Mouse (Mus musculus) neural tube, embryonic 10.5 days (tissue): ENCODE data around the gene Itgb8.

Source experiments
- DNase-seq: peaks from one replicate; pipeline ENCODE4 v3.0.0-alpha.2; 2017; ENCODE audit warnings: low spot score; ENCODE audit errors: extremely low spot score

Itgb8 gene

DNA sequence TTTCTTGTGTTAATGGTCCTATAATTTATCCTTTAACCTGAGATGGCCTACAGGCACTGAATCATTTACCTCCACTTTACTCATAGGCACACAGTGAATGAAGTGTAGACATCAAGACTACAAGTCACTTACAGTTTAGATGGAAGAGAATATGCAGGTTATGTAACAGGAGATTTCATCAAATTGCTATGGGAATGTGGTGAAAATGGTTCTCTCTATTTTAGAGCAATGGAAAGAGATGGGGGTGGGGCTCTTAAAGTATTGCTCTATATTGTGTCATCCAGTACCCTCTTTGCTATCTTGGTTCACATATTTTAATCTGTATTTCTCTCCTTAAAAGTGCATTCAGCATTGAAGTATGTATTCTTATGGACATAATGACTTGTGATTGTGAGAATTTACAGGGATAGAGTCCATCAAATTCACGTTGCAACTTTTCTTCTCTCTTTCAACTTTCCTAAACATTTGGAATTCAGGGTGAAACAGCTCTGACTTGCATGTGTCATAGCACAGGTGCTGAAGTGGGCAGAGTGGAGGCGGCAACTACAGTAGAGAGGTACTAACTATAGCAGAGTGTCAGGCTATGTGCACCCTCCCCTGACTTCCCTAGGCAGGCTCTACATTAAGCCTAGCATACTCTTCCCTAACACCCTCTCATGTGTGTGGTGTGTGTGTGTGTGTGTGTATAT is 29.1 kb downstream of the Itgb8 start:
- DNase-seq, result no peak

GRCm38 (mm10) chr12:119207464-119207801 is 31.2 kb downstream of the Itgb8 start:
- DNase-seq, result no peak

GRCm38 (mm10) chr12:119206711-119207463 is 31.7 kb downstream of the Itgb8 start:
- DNase-seq, result no peak

DNA sequence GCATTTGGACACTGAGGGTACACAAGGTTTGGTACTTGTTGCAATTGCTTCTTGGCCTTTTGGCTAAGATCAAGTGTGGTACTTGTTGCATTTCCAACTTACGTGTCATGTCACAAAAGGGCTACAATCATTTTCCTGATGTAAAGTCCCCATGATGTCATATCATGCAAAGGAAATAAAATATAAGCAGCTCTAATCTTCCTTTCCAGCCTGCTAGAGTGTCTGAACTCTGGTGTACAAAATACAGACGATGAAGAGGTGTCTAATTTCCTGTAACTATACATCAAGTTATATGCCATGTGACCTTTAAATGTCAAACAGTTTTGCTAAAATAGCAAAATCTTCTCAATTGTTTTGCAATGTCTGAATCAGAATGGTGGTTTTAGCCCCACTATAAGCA is 34.2 kb downstream of the Itgb8 start:
- DNase-seq, result no peak

GRCm38 (mm10) chr12:119202766-119203165 is 35.8 kb downstream of the Itgb8 start:
- DNase-seq, result no peak

DNA sequence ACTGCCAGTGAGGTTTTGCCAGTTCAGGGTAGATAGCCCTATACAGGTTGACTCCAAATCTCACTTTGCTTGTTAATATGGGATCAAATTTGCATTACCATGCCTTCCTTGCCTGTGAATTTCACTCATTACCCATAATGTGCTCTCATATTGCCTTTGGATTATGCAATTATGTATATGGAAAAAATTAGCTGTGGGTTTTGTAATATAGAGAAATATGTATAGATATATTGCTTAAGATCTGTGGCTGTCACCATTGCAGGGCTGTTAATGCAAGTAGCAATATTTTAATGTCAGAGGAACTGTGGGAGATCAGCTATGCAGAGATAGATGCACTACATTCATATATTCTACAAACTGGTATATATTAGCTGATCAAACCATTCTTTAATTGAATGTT is 43.5 kb downstream of the Itgb8 start:
- DNase-seq, result no peak

DNA sequence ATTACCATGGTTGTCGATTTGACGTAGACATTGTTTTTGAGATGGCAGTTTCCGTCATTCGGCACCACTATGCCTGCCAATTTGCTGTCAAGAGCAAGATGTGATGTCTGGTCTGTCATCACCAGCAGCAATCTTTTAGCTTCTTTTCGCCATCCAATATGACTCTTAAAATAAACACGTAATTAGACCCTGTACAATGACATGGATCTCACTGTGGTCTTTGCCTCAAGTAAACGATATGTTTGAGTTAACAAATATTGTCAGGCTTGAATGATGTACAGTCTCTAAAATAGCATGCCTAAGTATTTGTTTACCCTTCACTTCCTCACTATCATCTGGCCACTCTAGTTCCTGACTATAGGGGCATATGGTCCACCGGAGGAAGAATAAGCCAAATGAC is 48.8 kb downstream of the Itgb8 start:
- no peak for DNase-seq

DNA sequence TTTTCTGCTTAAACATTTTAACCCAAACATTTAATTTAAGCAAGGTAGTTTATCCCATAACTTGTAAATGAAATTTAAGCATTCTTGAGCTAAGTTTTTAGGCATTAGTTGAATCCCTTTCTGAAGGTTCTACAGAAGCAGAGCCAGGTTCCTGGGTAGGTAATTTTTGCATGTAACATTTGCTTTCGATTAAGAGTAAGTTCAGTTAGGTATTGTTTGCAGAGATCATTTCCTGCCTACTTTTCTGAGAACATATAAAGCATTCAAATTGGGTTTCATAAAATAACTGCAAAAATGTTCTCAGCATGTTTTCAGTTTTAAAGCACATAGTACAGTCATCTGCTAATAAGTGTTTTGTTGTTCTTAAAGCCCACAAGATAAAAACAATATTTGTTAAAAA is 53.2 kb downstream of the Itgb8 start:
- no peak for DNase-seq

DNA sequence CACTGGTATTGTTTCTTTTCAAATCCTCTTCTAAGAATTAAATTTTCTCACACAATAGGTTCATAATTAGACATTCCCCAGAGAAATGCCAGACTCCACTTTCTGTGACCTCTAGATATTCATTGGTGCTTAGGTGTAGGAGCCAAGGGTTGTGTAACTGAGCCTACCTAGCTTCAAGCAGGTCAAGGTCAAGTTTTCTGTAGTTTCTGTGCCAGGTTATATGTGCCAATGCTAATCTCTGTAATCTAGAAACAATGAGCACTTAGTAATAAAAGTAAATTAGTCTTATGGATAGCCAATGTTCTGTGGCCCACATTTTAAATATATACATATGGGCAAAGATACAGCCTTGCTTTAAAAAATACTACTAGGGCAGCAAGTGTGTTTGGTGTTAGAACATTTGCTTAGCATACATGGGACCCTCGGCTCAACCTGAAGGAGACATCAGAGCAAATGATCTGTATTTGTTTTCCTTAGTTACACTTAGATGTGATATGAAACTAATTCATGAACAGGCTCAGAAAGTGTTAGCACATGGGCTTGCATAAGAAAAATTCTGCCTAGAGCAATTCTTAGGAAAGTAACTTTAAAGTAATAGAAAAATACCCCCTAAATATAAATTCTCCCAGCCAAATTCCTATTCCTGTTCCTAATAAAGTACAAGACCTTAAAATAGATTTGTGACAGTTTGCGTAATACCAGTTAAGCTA is 56.2 kb downstream of the Itgb8 start:
- DNase-seq, result no peak

DNA sequence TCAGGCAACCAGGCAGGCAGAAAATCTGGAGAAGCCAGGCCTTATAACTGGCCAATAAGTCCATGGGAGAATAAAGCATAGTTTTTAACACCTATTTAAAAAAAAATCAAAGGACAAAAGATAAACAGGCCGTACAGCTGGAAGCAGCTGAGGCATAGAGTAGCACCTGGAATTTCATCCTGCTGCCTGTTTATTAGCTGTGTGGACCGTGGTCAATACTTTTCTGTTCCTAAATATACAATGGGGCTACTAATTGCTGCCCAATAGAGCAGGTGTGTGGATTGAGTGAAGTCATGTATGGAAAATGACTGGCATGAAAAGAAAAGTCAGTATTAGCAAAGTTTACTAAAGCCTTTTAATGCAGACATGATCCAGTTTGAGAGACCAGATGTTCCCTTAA is 62.6 kb downstream of the Itgb8 start:
- DNase-seq, result no peak

DNA sequence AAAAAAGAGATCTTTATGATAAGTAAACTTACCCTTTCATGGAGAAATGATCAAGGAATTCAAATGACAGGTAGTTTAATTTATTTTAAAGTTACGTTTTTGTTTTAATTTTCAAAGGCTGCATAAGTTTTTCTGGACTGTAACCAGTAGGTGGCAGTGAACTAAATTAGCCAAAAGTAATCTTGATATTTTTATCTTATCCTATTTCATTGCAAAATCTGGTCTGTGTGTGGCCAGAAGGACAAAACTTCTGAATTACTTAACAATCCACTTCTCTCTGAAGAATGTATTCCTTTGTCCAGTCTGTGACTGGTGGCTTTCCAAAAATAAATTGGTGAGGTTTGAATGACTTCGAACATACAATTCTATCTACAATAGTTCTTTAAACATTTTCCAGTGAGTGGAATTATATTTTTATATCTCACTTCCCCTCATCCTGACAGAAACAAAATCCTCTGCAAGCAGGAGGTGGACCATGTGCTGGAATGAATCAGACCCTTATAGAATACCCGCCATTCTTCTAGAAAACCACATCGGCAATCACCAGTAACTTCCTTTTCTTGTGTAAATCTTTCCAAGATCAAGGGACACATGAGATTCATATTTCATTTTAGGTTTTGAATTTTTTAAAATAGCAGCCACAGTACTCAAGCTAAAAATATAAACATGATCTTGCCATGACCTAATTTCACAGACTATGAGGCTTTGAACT is 68.6 kb downstream of the Itgb8 start:
- DNase-seq, result no peak

GRCm38 (mm10) chr12:119169143-119169542 is 69.5 kb downstream of the Itgb8 start:
- no peak for DNase-seq

DNA sequence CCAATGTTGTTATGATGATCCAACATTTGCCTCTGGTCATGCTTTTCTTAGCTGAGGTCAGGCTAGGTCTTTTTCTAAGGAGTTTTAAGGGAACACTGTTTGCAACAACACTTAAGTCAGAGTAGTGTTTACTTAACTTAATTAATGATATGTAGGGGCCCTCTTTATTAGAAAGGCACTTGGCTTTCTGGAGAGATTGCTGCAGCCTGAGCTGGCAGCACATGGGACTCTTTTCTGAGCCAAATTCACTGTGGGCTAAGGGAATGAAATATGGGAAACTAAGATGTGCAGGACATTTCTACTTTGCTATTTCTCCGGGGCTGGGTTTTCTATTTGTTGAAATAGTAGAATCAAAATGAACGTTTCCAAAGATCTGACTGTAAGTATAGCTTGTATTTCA is 73.5 kb downstream of the Itgb8 start:
- no peak for DNase-seq

- DNase-seq, result no peak
Measured at GRCm38 (mm10) chr12:119164672-119165071, 73.9 kb downstream of the Itgb8 start.

GRCm38 (mm10) chr12:119164176-119164575 is 74.4 kb downstream of the Itgb8 start:
- DNase-seq, result no peak

- no peak for DNase-seq
Measured at GRCm38 (mm10) chr12:119160786-119161185, 77.8 kb downstream of the Itgb8 start.

- DNase-seq, result no peak
Measured at GRCm38 (mm10) chr12:119159254-119159933, 79.2 kb downstream of the Itgb8 start.

- DNase-seq, result no peak
Measured at GRCm38 (mm10) chr12:119157686-119158085, 80.9 kb downstream of the Itgb8 start.

GRCm38 (mm10) chr12:119157068-119157467 is 81.5 kb downstream of the Itgb8 start:
- DNase-seq, result no peak

GRCm38 (mm10) chr12:119155566-119155965 is 83.0 kb downstream of the Itgb8 start:
- no peak for DNase-seq

GRCm38 (mm10) chr12:119150956-119151355 is 87.6 kb downstream of the Itgb8 start:
- no peak for DNase-seq
